Comparison of ENCODE assay signal across 20 mouse cellular contexts in genomic region chr6:92663433-92663832, GRCm38 (mm10). TPM values are rescaled to one million over a fixed set of nuclear protein-coding genes. Genes with fewer than 3 reads are reported as not detected.
DNase-seq lines count a peak whose midpoint lies in the region; ATAC-seq and TF ChIP-seq lines count a peak whose summit lies in the region.
"Had no signal": no experiment of that assay in that cellular context is flagged by ENCODE, and none has a peak within 500 bp of the region (broad histone marks: within the 10 kb centered on the region; RNA-seq: fewer than 3 reads in every experiment).

No protein-coding gene starts in this region.

- H3K36me3 ChIP-seq in forebrain, embryonic 13.5 days (ENCODE audit: poor library complexity, severe bottlenecking) = no peaks in the 10 kb centered on the region
- H3K36me3 ChIP-seq in forebrain, embryonic 10.5 days (replicated peaks) = no peaks in the 10 kb centered on the region
- H3K36me3 ChIP-seq in neural tube, embryonic 13.5 days = no peaks in the 10 kb centered on the region
- H3K36me3 ChIP-seq: embryonic facial prominence, embryonic 10.5 days; limb, embryonic 12.5 days; stomach, embryonic 15.5 days had no signal

- no peak overlapping the region for H3K27ac ChIP-seq in forebrain, embryonic 13.5 days
- no peak overlapping the region for H3K27ac ChIP-seq in forebrain, embryonic 10.5 days
- peak overlapping the region; percentile 89 for H3K27ac ChIP-seq in layer of hippocampus, adult 2 months
- H3K27ac ChIP-seq in neural tube, embryonic 13.5 days (replicated peaks) = peak overlapping the region; percentile 68
- H3K27ac ChIP-seq: embryonic facial prominence, embryonic 10.5 days; stomach, embryonic 15.5 days had no signal

- TF ChIP-seq CTCF in layer of hippocampus, adult 2 months (conservative IDR thresholded peaks at IDR 0.05) = no peak

- H3K27me3 ChIP-seq in forebrain, embryonic 13.5 days = no peaks in the 10 kb centered on the region
- H3K27me3 ChIP-seq in forebrain, embryonic 10.5 days (ENCODE audit: poor library complexity, severe bottlenecking) = no peaks in the 10 kb centered on the region
- no peaks in the 10 kb centered on the region for H3K27me3 ChIP-seq in neural tube, embryonic 13.5 days
- H3K27me3 ChIP-seq: limb, embryonic 12.5 days; stomach, embryonic 15.5 days had no signal

- H3K9ac ChIP-seq in forebrain, embryonic 13.5 days = no peak overlapping the region
- H3K9ac ChIP-seq in neural tube, embryonic 13.5 days = no peak overlapping the region
- H3K9ac ChIP-seq: limb, embryonic 12.5 days; liver, postnatal 0 days; stomach, embryonic 15.5 days had no signal

- no peak overlapping the region for H3K4me3 ChIP-seq in forebrain, embryonic 13.5 days
- H3K4me3 ChIP-seq in forebrain, embryonic 10.5 days = no peak overlapping the region
- no peak overlapping the region for H3K4me3 ChIP-seq in layer of hippocampus, adult 2 months
- H3K4me3 ChIP-seq in neural tube, embryonic 13.5 days = no peak overlapping the region
- H3K4me3 ChIP-seq: embryonic facial prominence, embryonic 10.5 days; erythroblast, embryonic 14.5 days; limb, embryonic 12.5 days; stomach, embryonic 15.5 days had no signal

- H3K9me3 ChIP-seq in forebrain, embryonic 13.5 days (replicated peaks) = no peaks in the 10 kb centered on the region
- H3K9me3 ChIP-seq in forebrain, embryonic 10.5 days = no peaks in the 10 kb centered on the region
- H3K9me3 ChIP-seq in neural tube, embryonic 13.5 days = no peaks in the 10 kb centered on the region
- H3K9me3 ChIP-seq: embryonic facial prominence, embryonic 10.5 days; limb, embryonic 12.5 days; stomach, embryonic 15.5 days had no signal

- no peak for DNase-seq in forebrain, embryonic 10.5 days (ENCODE audit: extremely low spot score, low spot score)
- DNase-seq in layer of hippocampus, adult 2 months (ENCODE audit: low spot score in 2 of 2) = peak in 1 of 2 experiments; percentile 58
- DNase-seq in layer of hippocampus, postnatal 25 days (ENCODE audit: extremely low spot score in 1 of 2, low spot score in 1 of 2) = no peak
- no peak for DNase-seq in neural tube, embryonic 10.5 days (ENCODE audit: extremely low spot score, low spot score)
- peak; percentile 95 for DNase-seq in telencephalon, adult 2 months (ENCODE audit: low read depth, low spot score)
- DNase-seq in gastrocnemius, postnatal 10 days = no peak
- DNase-seq: adrenal gland, postnatal 10 days; cerebellum, postnatal 14 days; gastrocnemius, postnatal 14 days; heart, postnatal 10 days; liver, postnatal 0 days; spleen, adult 18-20 months; thymus, postnatal 25 days had no signal

- WGBS in forebrain, embryonic 13.5 days = 67% methylated on average over 4 of the region's 4 CpGs
- 78% methylated on average over 4 of the region's 4 CpGs for WGBS in forebrain, embryonic 10.5 days
- 42% methylated on average over 4 of the region's 4 CpGs for WGBS in neural tube, embryonic 13.5 days

- ATAC-seq in forebrain, embryonic 13.5 days = peak; percentile 30; the same call in 1 of the 2 replicates
- 0 out of 2 replicates have a peak, but pooled peaks have one; percentile 11 for ATAC-seq in neural tube, embryonic 13.5 days (ENCODE audit: low read depth)
- ATAC-seq: liver, postnatal 0 days had no signal

- H3K4me1 ChIP-seq in forebrain, embryonic 13.5 days = peaks cover 11% of the 10 kb centered on the region
- peaks cover 24% of the 10 kb centered on the region for H3K4me1 ChIP-seq in forebrain, embryonic 10.5 days
- H3K4me1 ChIP-seq in neural tube, embryonic 13.5 days (replicated peaks) = peaks cover 38% of the 10 kb centered on the region

- H3K4me2 ChIP-seq in forebrain, embryonic 13.5 days = no peak overlapping the region
- peak overlapping the region; percentile 3; the same call in 1 of the 2 replicates for H3K4me2 ChIP-seq in neural tube, embryonic 13.5 days
- H3K4me2 ChIP-seq: limb, embryonic 12.5 days; midbrain, embryonic 11.5 days; stomach, embryonic 15.5 days had no signal

RNA-seq across cellular contexts. Expression of gene Prickle2, which starts 42.5 kb away (rescaled TPM):
- 4.3 and 5.1 TPM in 2 replicates for polyA plus RNA-seq in forebrain, embryonic 13.5 days (2015; fragmentation: Nextera tagmentation; extraction: Ambion mirVana)
- polyA plus RNA-seq in forebrain, embryonic 10.5 days (2016; fragmentation: Nextera tagmentation; extraction: Ambion mirVana) = 2.3 and 2.6 TPM in 2 replicates
- total RNA-seq in layer of hippocampus, adult 2 months (2021) = 100 to 1,000 TPM; 208 to 212 TPM
- 100 to 1,000 TPM; 200 to 203 TPM for total RNA-seq in layer of hippocampus, postnatal 25 days (2021)
- 12.3 and 13.8 TPM in 2 replicates for polyA plus RNA-seq in neural tube, embryonic 13.5 days (2015; fragmentation: Nextera tagmentation; extraction: Ambion mirVana)
- 1 to 10 TPM; 7.1 to 7.4 TPM for total RNA-seq in gastrocnemius, postnatal 10 days (2021)
- polyA plus RNA-seq: erythroblast, embryonic 14.5 days had no signal

Comparison
In these comparisons a context has a peak if more than half of its experiments do, and no peak if none do; other contexts are left out.
1. H3K27ac ChIP-seq: peak in layer of hippocampus, adult 2 months (single experiment) and neural tube, embryonic 13.5 days (single experiment); none in forebrain, embryonic 13.5 days (single experiment) and forebrain, embryonic 10.5 days (single experiment).
2. RNA of gene Prickle2, which starts 42.5 kb away (total RNA-seq): 208 to 212 TPM in layer of hippocampus, adult 2 months and 200 to 203 TPM in layer of hippocampus, postnatal 25 days; 7.1 to 7.4 TPM in gastrocnemius, postnatal 10 days; every median in the first group is over 10 times any median in the second.